Mouse (Mus musculus) lung, postnatal 0 days (tissue): ENCODE results near the gene Spred2.

ENCODE experiments used
- CTCF ChIP-seq: IDR thresholded peaks from 2 replicates; pipeline ENCODE4 v1.5.1; 2016; ENCODE audit warnings: antibody characterized with exemption, mild to moderate bottlenecking
- EP300 ChIP-seq: IDR thresholded peaks from 2 replicates; pipeline ENCODE4 v1.6.1; 2016; ENCODE audit warnings: antibody characterized with exemption, mild to moderate bottlenecking, control low read depth

- TF ChIP-seq CTCF (no peak), EP300 (no peak)
These were observed 64.5 kb downstream of the Spred2 start for GRCm38 (mm10) chr11:19988631-19989030.
